Mouse (Mus musculus) heart, embryonic 10.5 days (tissue): ENCODE results near the gene Svbp. TPM values are rescaled to one million over a fixed set of nuclear protein-coding genes. Genes with fewer than 3 reads are reported as not detected.

Source experiments
- polyA plus RNA-seq: library from polyadenylated mRNA; unstranded; fragments of >200 nt; fragmentation: Nextera tagmentation; extraction: Ambion mirVana; gene quantifications from 2 replicates; pipeline ENCODE4 v1.2.1, GENCODE M21; 2016

Gene Svbp
- polyA plus RNA-seq, 1 experiment from 2014 or later, result 154 TPM

Other genes starting within 250 kb of the Svbp start
- gene Lao1, start 233.7 kb upstream of the Svbp start, polyA plus RNA-seq, result not detected in 2 replicates
- 549 and 607 TPM in 2 replicates for gene Slc2a1, start 86.6 kb upstream of the Svbp start, polyA plus RNA-seq
- 8.1 and 10.0 TPM in 2 replicates for gene Zfp691, start 21.1 kb upstream of the Svbp start, polyA plus RNA-seq
- 26.6 and 31.9 TPM in 2 replicates for gene Ermap, start 5.3 kb upstream of the Svbp start, polyA plus RNA-seq
- gene Tmem269, start 22.9 kb downstream of the Svbp start, polyA plus RNA-seq, result not detected in 2 replicates
- gene AU022252, start 37.4 kb downstream of the Svbp start, polyA plus RNA-seq, result 35.8 and 44.0 TPM in 2 replicates
- gene P3h1, start 37.6 kb downstream of the Svbp start, polyA plus RNA-seq, result 29.1 and 29.6 TPM in 2 replicates
- gene Cldn19, start 60.1 kb downstream of the Svbp start, polyA plus RNA-seq, result 0.16 TPM in 1 of 2 replicates, not detected in the other
- 712 and 1,091 TPM in 2 replicates for gene Ybx1, start 99.3 kb downstream of the Svbp start, polyA plus RNA-seq
- gene Ppih, start 125.2 kb downstream of the Svbp start, polyA plus RNA-seq, result 70.6 and 98.8 TPM in 2 replicates
- gene Ccdc30, start 220.2 kb downstream of the Svbp start, polyA plus RNA-seq, result 3.1 and 3.6 TPM in 2 replicates
- 30.4 and 33.5 TPM in 2 replicates for gene Ppcs, start 227.1 kb downstream of the Svbp start, polyA plus RNA-seq
- gene Zmynd12, start 227.5 kb downstream of the Svbp start, polyA plus RNA-seq, result 0.15 and 0.34 TPM in 2 replicates